Mouse (Mus musculus) E14TG2a.4 (cell line): Measurements from ENCODE around the gene Zfp719.

Experiments used
- H3K27me3 ChIP-seq: 2 replicates; pipeline ENCODE4 v1.6.1; 2014; ENCODE audit warnings: low read length, control low read depth; ENCODE audit not compliant: insufficient read depth
- H3K36me3 ChIP-seq: 2 replicates; pipeline ENCODE4 v1.6.1; 2014; ENCODE audit warnings: low read length, control low read depth; ENCODE audit not compliant: insufficient read depth
- H3K4me1 ChIP-seq: replicated peaks from 2 replicates; pipeline ENCODE4 v1.6.1; 2014; ENCODE audit warnings: low read depth, low read length, control low read depth
- H3K4me3 ChIP-seq: replicated peaks from 2 replicates; pipeline ENCODE4 v1.5.1; 2014; ENCODE audit warnings: mild to moderate bottlenecking, low read length
- H3K9me3 ChIP-seq: 2 replicates; pipeline ENCODE4 v1.6.1; 2014; ENCODE audit warnings: low read length, control low read depth
- CTCF ChIP-seq: conservative IDR thresholded peaks from 2 replicates; pipeline ENCODE4 v1.5.1; 2014; ENCODE audit warnings: low read length
- NANOG ChIP-seq: IDR thresholded peaks from 2 replicates; pipeline ENCODE4 v1.6.1; 2014; ENCODE audit warnings: borderline replicate concordance, low read length, mixed read lengths
- POU5F1 ChIP-seq: IDR thresholded peaks from 2 replicates; pipeline ENCODE4 v1.6.1; 2014; ENCODE audit warnings: low read length, borderline replicate concordance

Zfp719 gene

GRCm38 (mm10) chr7:43580526-43580925, 1.1 kb downstream of the Zfp719 start:
- Histone ChIP-seq H3K36me3 (peaks cover 18% of the 10 kb centered on the region), H3K27me3 (no peaks in the 10 kb centered on the region), H3K4me3 (peak overlapping the region; percentile 90), H3K9me3 (no peaks in the 10 kb centered on the region), H3K4me1 (peaks cover 25% of the 10 kb centered on the region)
- TF ChIP-seq CTCF (no peak), NANOG (no peak), POU5F1 (no peak)

GRCm38 (mm10) chr7:43584790-43585189, 5.4 kb downstream of the Zfp719 start:
- TF ChIP-seq CTCF: peak; percentile 31
- TF ChIP-seq NANOG: no peak
- no peak for TF ChIP-seq POU5F1
- no peaks in the 10 kb centered on the region for H3K9me3 ChIP-seq
- H3K4me1 ChIP-seq: peaks cover 25% of the 10 kb centered on the region
- no peaks in the 10 kb centered on the region for H3K27me3 ChIP-seq
- H3K4me3 ChIP-seq: no peak overlapping the region
- peaks cover 61% of the 10 kb centered on the region for H3K36me3 ChIP-seq

- Histone ChIP-seq H3K4me1 (peaks cover 65% of the 10 kb centered on the region), H3K36me3 (no peaks in the 10 kb centered on the region), H3K9me3 (peaks cover 6% of the 10 kb centered on the region; the same call in 1 of the 2 replicates), H3K4me3 (peak overlapping the region; percentile 61), H3K27me3 (no peaks in the 10 kb centered on the region)
- no peak for TF ChIP-seq NANOG
- no peak for TF ChIP-seq POU5F1
- no peak for TF ChIP-seq CTCF
Observed at GRCm38 (mm10) chr7:43601884-43602283, 22.5 kb downstream of the Zfp719 start.

- TF ChIP-seq NANOG (0 out of 2 replicates have a peak, but pooled peaks have one; percentile 37), CTCF (no peak)
- H3K4me3 ChIP-seq: peak within 1 kb of the TSS; percentile 85
- H3K27me3 ChIP-seq: no peaks in the 10 kb centered on the region
- H3K36me3 ChIP-seq: peaks cover 14% of the 10 kb centered on the region
- H3K9me3 ChIP-seq: peaks cover 6% of the 10 kb centered on the region; the same call in 1 of the 2 replicates
- H3K4me1 ChIP-seq: peaks cover 62% of the 10 kb centered on the region
Observed at GRCm38 (mm10) chr7:43606896-43607742, 27.7 kb downstream of the Zfp719 start, which contains the start of gene Zfp819. Gene Zfp819 (plus strand): TSS chr7:43607169.

- peaks cover 21% of the 10 kb centered on the region for H3K36me3 ChIP-seq
- no peaks in the 10 kb centered on the region for H3K27me3 ChIP-seq
- H3K4me1 ChIP-seq: peaks cover 63% of the 10 kb centered on the region
- TF ChIP-seq POU5F1 (no peak), NANOG (no peak), CTCF (no peak)
- peak overlapping the region; percentile 85 for H3K4me3 ChIP-seq
- H3K9me3 ChIP-seq: peaks cover 6% of the 10 kb centered on the region; the same call in 1 of the 2 replicates
Observed at GRCm38 (mm10) chr7:43607743-43608287, 28.4 kb downstream of the Zfp719 start.

- Histone ChIP-seq H3K27me3 (no peaks in the 10 kb centered on the region), H3K36me3 (peaks cover 27% of the 10 kb centered on the region), H3K9me3 (peaks cover 6% of the 10 kb centered on the region; the same call in 1 of the 2 replicates), H3K4me1 (peaks cover 59% of the 10 kb centered on the region), H3K4me3 (peak overlapping the region; percentile 85)
- no peak for TF ChIP-seq POU5F1
- no peak for TF ChIP-seq NANOG
- TF ChIP-seq CTCF: no peak
Observed at GRCm38 (mm10) chr7:43608316-43608824, 29.0 kb downstream of the Zfp719 start.

GRCm38 (mm10) chr7:43613816-43614551, 34.6 kb downstream of the Zfp719 start:
- TF ChIP-seq CTCF (no peak), POU5F1 (no peak), NANOG (no peak)
- no peaks in the 10 kb centered on the region for H3K9me3 ChIP-seq
- peaks cover 82% of the 10 kb centered on the region for H3K36me3 ChIP-seq
- no peak overlapping the region for H3K4me3 ChIP-seq
- H3K4me1 ChIP-seq: peaks cover 47% of the 10 kb centered on the region
- H3K27me3 ChIP-seq: no peaks in the 10 kb centered on the region

- no peak overlapping the region for H3K4me3 ChIP-seq
- peaks cover 11% of the 10 kb centered on the region for H3K4me1 ChIP-seq
- H3K36me3 ChIP-seq: peaks cover 31% of the 10 kb centered on the region
- no peaks in the 10 kb centered on the region for H3K9me3 ChIP-seq
- TF ChIP-seq CTCF: no peak
- TF ChIP-seq POU5F1: no peak
- no peak for TF ChIP-seq NANOG
- no peaks in the 10 kb centered on the region for H3K27me3 ChIP-seq
Observed at GRCm38 (mm10) chr7:43622927-43623326, 43.5 kb downstream of the Zfp719 start.
